Mouse (Mus musculus) adipocyte (in vitro differentiated cells): ENCODE results near the gene Ctbs.

Source experiments
- DNase-seq: peaks from one replicate; pipeline ENCODE4 v3.0.0-alpha.2; 2016; ENCODE audit warnings: low spot score

Gene Ctbs

GRCm38 (mm10) chr3:146433681-146434350, 15.8 kb upstream of the Ctbs start:
- DNase-seq: no peak

- DNase-seq: no peak
These were observed 14.9 kb upstream of the Ctbs start for GRCm38 (mm10) chr3:146434686-146435085.

GRCm38 (mm10) chr3:146435533-146435932, 14.1 kb upstream of the Ctbs start:
- DNase-seq: no peak

- DNase-seq: no peak
These were observed 13.5 kb upstream of the Ctbs start for GRCm38 (mm10) chr3:146436114-146436513.

- no peak for DNase-seq
These were observed 9.6 kb upstream of the Ctbs start for GRCm38 (mm10) chr3:146440011-146440410.

GRCm38 (mm10) chr3:146440422-146440821, 9.2 kb upstream of the Ctbs start:
- no peak for DNase-seq

GRCm38 (mm10) chr3:146442484-146442883, 7.1 kb upstream of the Ctbs start:
- no peak for DNase-seq

- DNase-seq: no peak
These were observed 6.7 kb upstream of the Ctbs start for GRCm38 (mm10) chr3:146442936-146443335.

GRCm38 (mm10) chr3:146443380-146443779, 6.2 kb upstream of the Ctbs start:
- peak; percentile 33 for DNase-seq

- no peak for DNase-seq
These were observed 4.7 kb upstream of the Ctbs start for GRCm38 (mm10) chr3:146444880-146445279.

- no peak for DNase-seq
These were observed 2.4 kb upstream of the Ctbs start for GRCm38 (mm10) chr3:146447156-146447555.

GRCm38 (mm10) chr3:146447598-146447997, 2.0 kb upstream of the Ctbs start:
- DNase-seq: no peak

- DNase-seq: no peak
These were observed 1.2 kb upstream of the Ctbs start for GRCm38 (mm10) chr3:146448372-146448771.

- DNase-seq: no peak
These were observed 626 bp upstream of the Ctbs start for GRCm38 (mm10) chr3:146448969-146449368.

GRCm38 (mm10) chr3:146450371-146450841, 811 bp downstream of the Ctbs start:
- DNase-seq: peak; percentile 77

- DNase-seq: no peak
These were observed 1.8 kb downstream of the Ctbs start for GRCm38 (mm10) chr3:146451375-146451774.

- DNase-seq: no peak
These were observed 13.3 kb downstream of the Ctbs start for GRCm38 (mm10) chr3:146462939-146463338.

- DNase-seq: no peak
These were observed 19.6 kb downstream of the Ctbs start for GRCm38 (mm10) chr3:146469226-146469625.

GRCm38 (mm10) chr3:146472657-146473056, 23.1 kb downstream of the Ctbs start:
- no peak for DNase-seq

GRCm38 (mm10) chr3:146473741-146474140, 24.1 kb downstream of the Ctbs start:
- DNase-seq: peak; percentile 32

GRCm38 (mm10) chr3:146474428-146474827, 24.8 kb downstream of the Ctbs start:
- no peak for DNase-seq

GRCm38 (mm10) chr3:146482044-146482443, 32.4 kb downstream of the Ctbs start:
- DNase-seq: no peak

GRCm38 (mm10) chr3:146486464-146486863, 36.9 kb downstream of the Ctbs start:
- no peak for DNase-seq

GRCm38 (mm10) chr3:146494941-146495340, 45.3 kb downstream of the Ctbs start:
- DNase-seq: no peak
